Mouse (Mus musculus) embryonic facial prominence, embryonic 12.5 days (tissue): ENCODE results near the gene Wfdc16. TPM values are rescaled to one million over a fixed set of nuclear protein-coding genes. Genes with fewer than 3 reads are reported as not detected.
"Not testable (repeated sequence)": the region's sequence is repeated elsewhere in the genome, so short reads cannot be mapped to it uniquely, and the experiment has no call there.

Experiments
- ATAC-seq: fragments of 200-750 bp; cut with Nextera tagmentation; 2 replicates; pipeline ENCODE4 v1.8.0; 2017; ENCODE audit not compliant: insufficient number of reproducible peaks, insufficient read depth, low FRiP score, low TSS enrichment
- H3K27ac ChIP-seq: fragments of 300-500 bp; sonication (generic); 2 replicates; pipeline ENCODE4 v1.5.1; 2016; ENCODE audit warnings: mild to moderate bottlenecking
- H3K27me3 ChIP-seq: fragments of 300-500 bp; sonication (generic); 2 replicates; pipeline ENCODE4 v1.6.1; 2016; ENCODE audit warnings: mild to moderate bottlenecking, moderate library complexity
- H3K36me3 ChIP-seq: fragments of 300-500 bp; sonication (generic); 2 replicates; pipeline ENCODE4 v1.6.1; 2016; ENCODE audit warnings: mild to moderate bottlenecking
- H3K4me1 ChIP-seq: fragments of 300-500 bp; sonication (generic); 2 replicates; pipeline ENCODE4 v1.6.1; 2016
- H3K4me2 ChIP-seq: fragments of 300-500 bp; sonication (generic); replicated peaks from 2 replicates; pipeline ENCODE4 v1.6.1; 2016; ENCODE audit warnings: mild to moderate bottlenecking, moderate library complexity
- H3K4me3 ChIP-seq: fragments of 300-500 bp; sonication (generic); 2 replicates; pipeline ENCODE4 v1.5.1; 2016; ENCODE audit warnings: mild to moderate bottlenecking
- H3K9ac ChIP-seq: fragments of 300-500 bp; sonication (generic); 2 replicates; pipeline ENCODE4 v1.6.1; 2016; ENCODE audit warnings: mild to moderate bottlenecking, moderate library complexity
- H3K9me3 ChIP-seq: fragments of 300-500 bp; sonication (generic); 2 replicates; pipeline ENCODE4 v1.6.1; 2016; ENCODE audit warnings: mild to moderate bottlenecking, moderate library complexity
- WGBS: fragments of 180-500 bp; shearing (Covaris S2); methylation state at CpG from one replicate; pipeline ENCODE4 v1.1.7; 2016; 5-methylcytosine and 5-hydroxymethylcytosine counted together
- polyA plus RNA-seq: library from polyadenylated mRNA; unstranded; fragments of >200 nt; fragmentation: Nextera tagmentation; extraction: Ambion mirVana; gene quantifications from 2 replicates; pipeline ENCODE4 v1.2.1, GENCODE M21; 2016

The Wfdc16 gene
- polyA plus RNA-seq, 1 experiment from 2014 or later: not detected

DNA sequence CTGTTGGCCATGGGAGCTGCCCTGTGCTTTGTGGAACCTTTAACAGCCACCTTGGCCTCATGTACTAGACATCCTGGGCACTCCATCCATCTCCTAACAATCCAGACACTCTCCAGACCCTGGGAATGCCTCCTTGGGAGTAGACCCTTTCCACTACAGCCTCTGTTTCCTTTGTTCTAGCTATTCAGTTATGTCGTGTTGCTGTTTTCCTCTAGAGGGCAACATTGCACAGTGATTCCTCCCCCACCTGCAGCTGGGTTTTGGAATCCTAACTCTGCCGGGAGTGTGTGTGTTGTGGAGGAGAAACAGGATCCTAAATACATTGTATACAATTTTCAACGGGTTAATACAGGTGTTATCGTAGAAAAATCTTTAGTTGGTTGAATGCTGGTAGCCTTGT, 46.6 kb downstream of the Wfdc16 start:
- Histone ChIP-seq H3K9me3 (no peaks in the 10 kb centered on the region), H3K36me3 (no peaks in the 10 kb centered on the region), H3K4me2 (no peak overlapping the region), H3K27me3 (no peaks in the 10 kb centered on the region), H3K4me1 (no peaks in the 10 kb centered on the region), H3K27ac (no peak overlapping the region), H3K9ac (no peak overlapping the region), H3K4me3 (no peak overlapping the region)
- 8% methylated on average over 4 of the region's 4 CpGs for WGBS
- no peak for ATAC-seq

DNA sequence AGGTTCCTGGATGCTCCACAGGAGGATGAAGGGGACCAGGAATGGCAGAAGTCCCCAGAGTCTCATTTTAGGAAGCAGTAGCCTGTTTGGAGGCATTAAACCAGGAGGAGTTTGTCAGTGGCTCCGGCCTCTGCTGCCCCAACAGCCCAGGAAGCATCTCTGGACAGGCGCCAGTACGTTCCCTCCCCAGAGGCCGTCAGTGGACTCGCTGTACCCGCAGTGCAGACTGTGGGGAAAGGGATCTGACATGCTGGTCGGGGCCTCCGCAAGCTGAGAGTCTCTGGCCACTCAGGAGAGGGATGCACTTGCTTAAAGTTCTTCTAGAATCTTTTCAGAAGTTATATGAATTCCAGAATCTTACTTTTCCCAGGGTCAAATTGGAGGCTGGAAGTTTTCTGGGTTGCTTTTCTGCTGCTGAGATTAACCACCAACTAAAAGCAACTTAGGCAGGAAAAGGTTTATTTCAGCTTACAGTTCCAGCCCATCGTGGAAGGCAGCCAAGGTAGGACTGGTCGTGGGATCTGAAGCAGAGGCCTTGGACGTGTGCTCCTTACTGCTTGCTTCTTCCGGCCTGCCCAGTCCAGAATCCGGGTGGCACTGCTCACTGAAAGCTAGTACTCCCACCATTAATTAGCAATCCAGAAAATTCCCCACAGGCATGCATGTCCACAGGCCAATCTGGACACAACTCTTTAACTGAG, 53.4 kb downstream of the Wfdc16 start, which contains the start of gene Wfdc6a:
Gene Wfdc6a (minus strand): TSS at position 423 of the 701 bp plus-strand sequence.
- not testable (repeated sequence) for H3K36me3 ChIP-seq, H3K9ac ChIP-seq

More for the DNA sequence above, 53.4 kb downstream of the Wfdc16 start, which contains the start of gene Wfdc6a:
- WGBS: 60% methylated on average over 13 of the region's 13 CpGs
- H3K27me3 ChIP-seq, ATAC-seq, H3K4me1 ChIP-seq, H3K4me2 ChIP-seq, H3K27ac ChIP-seq, H3K4me3 ChIP-seq, H3K9me3 ChIP-seq: not testable (repeated sequence)

Other genes starting within 250 kb of the Wfdc16 start
- gene Slpi, start 249.7 kb downstream of the Wfdc16 start, polyA plus RNA-seq: 0.96 and 1.5 TPM in 2 replicates
- 0.46 and 0.53 TPM in 2 replicates for gene Rbpjl, start 235.7 kb downstream of the Wfdc16 start, polyA plus RNA-seq
- 36.2 and 43.9 TPM in 2 replicates for gene Matn4, start 233.6 kb downstream of the Wfdc16 start, polyA plus RNA-seq
- 42.6 and 44.4 TPM in 2 replicates for gene Sdc4, start 194.9 kb downstream of the Wfdc16 start, polyA plus RNA-seq
- 65.4 and 66.8 TPM in 2 replicates for gene Sys1, start 181.8 kb downstream of the Wfdc16 start, polyA plus RNA-seq
- gene Gm20458, start 177.8 kb downstream of the Wfdc16 start, polyA plus RNA-seq: 6.1 and 6.5 TPM in 2 replicates
- not detected in 2 replicates for gene Trp53tg5, start 165.1 kb downstream of the Wfdc16 start, polyA plus RNA-seq
- 1.7 and 2.2 TPM in 2 replicates for gene Dbndd2, start 152.7 kb downstream of the Wfdc16 start, polyA plus RNA-seq
- 36.7 and 37.7 TPM in 2 replicates for gene Pigt, start 141.3 kb downstream of the Wfdc16 start, polyA plus RNA-seq
- gene Wfdc2, start 76.4 kb downstream of the Wfdc16 start, polyA plus RNA-seq: 49.9 and 59.6 TPM in 2 replicates
- gene Spint3, start 65.3 kb downstream of the Wfdc16 start, polyA plus RNA-seq: not detected in 2 replicates
- not detected in 2 replicates for gene Wfdc6a, start 53.3 kb downstream of the Wfdc16 start, polyA plus RNA-seq
- gene Eppin, start 45.2 kb downstream of the Wfdc16 start, polyA plus RNA-seq: not detected in 2 replicates
- not detected in 2 replicates for gene Wfdc6b, start 25.3 kb downstream of the Wfdc16 start, polyA plus RNA-seq
- gene Wfdc8, start 25.2 kb downstream of the Wfdc16 start, polyA plus RNA-seq: not detected in 2 replicates
- gene Wfdc10, start 17.2 kb upstream of the Wfdc16 start, polyA plus RNA-seq: not detected in 2 replicates
- not detected in 2 replicates for gene Wfdc9, start 17.8 kb upstream of the Wfdc16 start, polyA plus RNA-seq
- not detected in 2 replicates for gene Wfdc11, start 35.3 kb upstream of the Wfdc16 start, polyA plus RNA-seq
- 0.45 TPM in 1 of 2 replicates, not detected in the other for gene Wfdc13, start 46.3 kb upstream of the Wfdc16 start, polyA plus RNA-seq
- gene Spint4, start 59.7 kb upstream of the Wfdc16 start, polyA plus RNA-seq: not detected in 2 replicates
- not detected in 2 replicates for gene Spint5, start 76.5 kb upstream of the Wfdc16 start, polyA plus RNA-seq
- gene Wfdc3, start 107.1 kb upstream of the Wfdc16 start, polyA plus RNA-seq: 0.72 and 1.3 TPM in 2 replicates
- gene Dnttip1, start 107.2 kb upstream of the Wfdc16 start, polyA plus RNA-seq: 92.5 and 97.1 TPM in 2 replicates
- gene Ube2c, start 131.1 kb upstream of the Wfdc16 start, polyA plus RNA-seq: 472 and 488 TPM in 2 replicates
- gene Tnnc2, start 141.2 kb upstream of the Wfdc16 start, polyA plus RNA-seq: 31.7 and 40.6 TPM in 2 replicates
- 18.3 and 19.6 TPM in 2 replicates for gene Snx21, start 147.0 kb upstream of the Wfdc16 start, polyA plus RNA-seq
- gene Acot8, start 166.1 kb upstream of the Wfdc16 start, polyA plus RNA-seq: 16.8 and 16.9 TPM in 2 replicates
- gene Zswim3, start 166.3 kb upstream of the Wfdc16 start, polyA plus RNA-seq: 9.0 and 9.5 TPM in 2 replicates
- 17.9 and 20.8 TPM in 2 replicates for gene Zswim1, start 183.9 kb upstream of the Wfdc16 start, polyA plus RNA-seq
- 0.22 TPM in 1 of 2 replicates, not detected in the other for gene Spata25, start 189.7 kb upstream of the Wfdc16 start, polyA plus RNA-seq
- 120 and 124 TPM in 2 replicates for gene Ctsa, start 194.1 kb upstream of the Wfdc16 start, polyA plus RNA-seq
- 6.7 and 7.4 TPM in 2 replicates for gene Neurl2, start 194.7 kb upstream of the Wfdc16 start, polyA plus RNA-seq
- gene Pltp, start 218.9 kb upstream of the Wfdc16 start, polyA plus RNA-seq: 57.8 and 59.4 TPM in 2 replicates
- gene Pcif1, start 240.5 kb upstream of the Wfdc16 start, polyA plus RNA-seq: 83.0 and 89.9 TPM in 2 replicates